Mouse (Mus musculus) spleen, adult 2 months (tissue): Measurements from ENCODE around the gene Pip5k1c. TPM values are rescaled to one million over a fixed set of nuclear protein-coding genes. Genes with fewer than 3 reads are reported as not detected.

Source experiments
- DNase-seq, 2 experiments: peaks; one replicate each; pipeline versions ENCODE4 v3.0.0 to v3.0.0-alpha.2; 2012 to 2021; ENCODE audit warnings: low spot score in 2 of 2, low read depth in 1 of 2
- H3K27ac ChIP-seq: fragments of 200-500 bp; 2 replicates; pipeline ENCODE4 v1.5.1; 2012; ENCODE audit warnings: low read length, inconsistent platforms; ENCODE audit not compliant: insufficient read depth
- H3K27me3 ChIP-seq: fragments of 200-500 bp; 2 replicates; pipeline ENCODE4 v1.6.1; 2012; ENCODE audit warnings: mild to moderate bottlenecking, moderate library complexity, low read length, inconsistent platforms; ENCODE audit not compliant: control insufficient read depth, insufficient read depth
- H3K36me3 ChIP-seq: fragments of 200-500 bp; 2 replicates; pipeline ENCODE4 v1.6.1; 2012; ENCODE audit warnings: mild to moderate bottlenecking, low read length, inconsistent platforms; ENCODE audit not compliant: control insufficient read depth, insufficient read depth
- H3K4me1 ChIP-seq: fragments of 200-500 bp; 2 replicates; pipeline ENCODE4 v1.6.1; 2011; ENCODE audit warnings: inconsistent platforms; ENCODE audit not compliant: control insufficient read depth, insufficient read depth, insufficient read length
- H3K4me3 ChIP-seq: fragments of 200-500 bp; 2 replicates; pipeline ENCODE4 v1.5.1; 2011; ENCODE audit warnings: mild to moderate bottlenecking, inconsistent platforms; ENCODE audit not compliant: insufficient read depth, insufficient read length; ENCODE audit errors: extremely low read depth
- CTCF ChIP-seq: fragments of 200-500 bp; IDR thresholded peaks from 2 replicates; pipeline ENCODE4 v1.5.1; 2011; ENCODE audit warnings: mild to moderate bottlenecking, inconsistent platforms; ENCODE audit not compliant: insufficient read depth, insufficient read length, insufficient replicate concordance; ENCODE audit errors: extremely low read depth
- POLR2A ChIP-seq: fragments of 200-500 bp; IDR thresholded peaks from 2 replicates; pipeline ENCODE4 v1.6.1; 2011; ENCODE audit warnings: low read depth, low read length, inconsistent platforms
- WGBS: fragments of 180-500 bp; shearing (Covaris S2); methylation state at CpG from one replicate; pipeline ENCODE4 v1.1.7; 2018; 5-methylcytosine and 5-hydroxymethylcytosine counted together
- polyA plus RNA-seq: library from polyadenylated mRNA; depleted of rRNA; stranded (reverse); fragments of >200 nt; gene quantifications from 2 replicates; pipeline ENCODE4 v1.2.3, GENCODE M21; 2012

Pip5k1c gene
- polyA plus RNA-seq, 1 experiment: 93.2 TPM

- TF ChIP-seq POLR2A: no peak
- no peak for TF ChIP-seq CTCF
- Histone ChIP-seq H3K27me3 (no peaks in the 10 kb centered on the region), H3K4me3 (no peak overlapping the region)
These were observed 24.5 kb downstream of the Pip5k1c start for GRCm38 (mm10) chr10:81317273-81317672.

GRCm38 (mm10) chr10:81318589-81319329, 26.0 kb downstream of the Pip5k1c start:
- no peak for TF ChIP-seq CTCF
- TF ChIP-seq POLR2A: no peak
- Histone ChIP-seq H3K27ac (no peak overlapping the region), H3K27me3 (no peaks in the 10 kb centered on the region), H3K4me3 (no peak overlapping the region), H3K4me1 (peaks cover 9% of the 10 kb centered on the region; the same call in 1 of the 2 replicates), H3K36me3 (peaks cover 27% of the 10 kb centered on the region)
- 87% methylated on average over 13 of the region's 13 CpGs for WGBS
- no peak for DNase-seq

More at GRCm38 (mm10) chr10:81317273-81317672, 24.5 kb downstream of the Pip5k1c start:
- DNase-seq: no peak
- Histone ChIP-seq H3K27ac (no peak overlapping the region), H3K36me3 (peaks cover 27% of the 10 kb centered on the region), H3K4me1 (peaks cover 9% of the 10 kb centered on the region; the same call in 1 of the 2 replicates)
- 50% methylated on average over 19 of the region's 20 CpGs for WGBS

- Histone ChIP-seq H3K4me3 (no peak overlapping the region), H3K36me3 (peaks cover 30% of the 10 kb centered on the region), H3K27ac (no peak overlapping the region), H3K27me3 (no peaks in the 10 kb centered on the region), H3K4me1 (peaks cover 9% of the 10 kb centered on the region; the same call in 1 of the 2 replicates)
- WGBS: 35% methylated on average over 8 of the region's 8 CpGs
- no peak for DNase-seq
- TF ChIP-seq CTCF (0 out of 2 replicates have a peak, but pooled peaks have one; percentile 16), POLR2A (no peak)
These were observed 26.6 kb downstream of the Pip5k1c start for GRCm38 (mm10) chr10:81319330-81319699.

- Histone ChIP-seq H3K27ac (peak overlapping the region; percentile 85), H3K36me3 (peaks cover 35% of the 10 kb centered on the region), H3K4me3 (peak overlapping the region; percentile 60), H3K27me3 (no peaks in the 10 kb centered on the region), H3K4me1 (peaks cover 9% of the 10 kb centered on the region; the same call in 1 of the 2 replicates)
- 1% methylated on average over 38 of the region's 38 CpGs for WGBS
- TF ChIP-seq POLR2A: no peak
- TF ChIP-seq CTCF: no peak
- peak in 1 of 2 experiments; percentile 95 for DNase-seq
These were observed 27.2 kb downstream of the Pip5k1c start for GRCm38 (mm10) chr10:81319741-81320549.

GRCm38 (mm10) chr10:81320550-81321347, 28.0 kb downstream of the Pip5k1c start, which contains the start of gene Cactin:
TSS of gene Cactin (plus strand) at chr10:81321103.
- H3K4me1 ChIP-seq: peaks cover 9% of the 10 kb centered on the region; the same call in 1 of the 2 replicates
- 1% methylated on average over 68 of the region's 68 CpGs for WGBS
- peak within 1 kb of the TSS; percentile 88 for H3K27ac ChIP-seq
- TF ChIP-seq POLR2A (peak; percentile 37), CTCF (no peak; the same call in 1 of the 2 replicates)
- H3K27me3 ChIP-seq: no peaks in the 10 kb centered on the region
- H3K36me3 ChIP-seq: peaks cover 38% of the 10 kb centered on the region
- H3K4me3 ChIP-seq: peak within 1 kb of the TSS; percentile 73
- DNase-seq: peak; percentile 99 to 100

- WGBS: 2% methylated on average over 20 of the region's 20 CpGs
- H3K4me1 ChIP-seq: peaks cover 9% of the 10 kb centered on the region; the same call in 1 of the 2 replicates
These were observed 28.7 kb downstream of the Pip5k1c start for GRCm38 (mm10) chr10:81321436-81321835.

More at GRCm38 (mm10) chr10:81321436-81321835, 28.7 kb downstream of the Pip5k1c start:
- no peak for DNase-seq
- H3K27me3 ChIP-seq: no peaks in the 10 kb centered on the region
- peaks cover 42% of the 10 kb centered on the region for H3K36me3 ChIP-seq
- TF ChIP-seq POLR2A: no peak
- no peak for TF ChIP-seq CTCF
- H3K27ac ChIP-seq: peak overlapping the region; percentile 88
- H3K4me3 ChIP-seq: peak overlapping the region; percentile 73
